Mouse (Mus musculus) E14TG2a.4 (cell line): Measurements from ENCODE around the gene Impdh1.

Experiments used
- CTCF ChIP-seq: conservative IDR thresholded peaks from 2 replicates; pipeline ENCODE4 v1.5.1; 2014; ENCODE audit warnings: low read length
- NANOG ChIP-seq: IDR thresholded peaks from 2 replicates; pipeline ENCODE4 v1.6.1; 2014; ENCODE audit warnings: borderline replicate concordance, low read length, mixed read lengths
- POU5F1 ChIP-seq: IDR thresholded peaks from 2 replicates; pipeline ENCODE4 v1.6.1; 2014; ENCODE audit warnings: low read length, borderline replicate concordance

- TF ChIP-seq CTCF: no peak
- TF ChIP-seq NANOG: no peak
- TF ChIP-seq POU5F1: no peak
These were observed 983 bp downstream of the Impdh1 start for GRCm38 (mm10) chr6:29215181-29215580.
